Mouse (Mus musculus): ENCODE measurements at regions not wholly inside any gene's neighbourhood (a gene's known extent, or its start where the extent isn't known, plus 50 kb on each side); places are given as distances from the start of the nearest gene placed in this dataset.

GRCm38 (mm10) chr6:127207308-127207707 lies 55.3 kb upstream of the Ccnd2 start:
- no peaks in the 10 kb centered on the region for H3K36me3 ChIP-seq (ENCODE audit: control insufficient read depth, insufficient read depth, low read length, poor library complexity, severe bottlenecking)
- H3K27ac ChIP-seq (ENCODE audit: insufficient read depth, low read depth, low read length, poor library complexity, severe bottlenecking) = no peak overlapping the region
- TF ChIP-seq ZC3H11A (IDR thresholded peaks at IDR 0.05; ENCODE audit: borderline replicate concordance, low read depth, low read length) (no peak), ZNF384 (IDR thresholded peaks at IDR 0.05; ENCODE audit: low read depth, low read length) (no peak), HCFC1 (IDR thresholded peaks at IDR 0.05; ENCODE audit: borderline replicate concordance, insufficient read depth, low read length) (no peak), MAFK (IDR thresholded peaks at IDR 0.05; ENCODE audit: insufficient read depth, low read depth, low read length) (no peak)
- H3K4me1 ChIP-seq (ENCODE audit: control insufficient read depth in 2 of 2, insufficient read depth in 2 of 2, low read length in 2 of 2, poor library complexity in 1 of 2) = no peaks in the 10 kb centered on the region
- H3K9me3 ChIP-seq (ENCODE audit: control insufficient read depth, insufficient read depth, low read depth, low read length) = no peaks in the 10 kb centered on the region
- in situ Hi-C loops (cut with MboI; ENCODE audit: low sequenced_read_pairs in 2 of 2, unreplicated experiment in 2 of 2) = no loop called here
- no peak overlapping the region for H3K4me3 ChIP-seq (ENCODE audit: insufficient read depth in 1 of 2, low read depth in 1 of 2, low read length in 2 of 2, poor library complexity in 1 of 2, severe bottlenecking in 1 of 2)
- H3K9ac ChIP-seq (ENCODE audit: insufficient read depth, low read depth, low read length, poor library complexity, severe bottlenecking) = no peak overlapping the region
- DNase-seq (ENCODE audit: low read depth, low spot score) = no peak

GRCm38 (mm10) chr6:127213355-127213754 lies 61.4 kb upstream of the Ccnd2 start:
- H3K9ac ChIP-seq (ENCODE audit: insufficient read depth, low read depth, low read length, poor library complexity, severe bottlenecking) = no peak overlapping the region
- H3K9me3 ChIP-seq (ENCODE audit: control insufficient read depth, insufficient read depth, low read depth, low read length) = no peaks in the 10 kb centered on the region
- no peaks in the 10 kb centered on the region for H3K36me3 ChIP-seq (ENCODE audit: control insufficient read depth, insufficient read depth, low read length, poor library complexity, severe bottlenecking)
- no peak for DNase-seq (ENCODE audit: low read depth, low spot score)
- H3K27ac ChIP-seq (ENCODE audit: insufficient read depth, low read depth, low read length, poor library complexity, severe bottlenecking) = no peak overlapping the region
- in situ Hi-C loops (cut with MboI; ENCODE audit: low sequenced_read_pairs in 2 of 2, unreplicated experiment in 2 of 2) = no loop called here
- H3K4me1 ChIP-seq (ENCODE audit: control insufficient read depth in 2 of 2, insufficient read depth in 2 of 2, low read length in 2 of 2, poor library complexity in 1 of 2) = no peaks in the 10 kb centered on the region
- TF ChIP-seq ZNF384 (IDR thresholded peaks at IDR 0.05; ENCODE audit: low read depth, low read length) = no peak
- TF ChIP-seq HCFC1 (IDR thresholded peaks at IDR 0.05; ENCODE audit: borderline replicate concordance, insufficient read depth, low read length) = no peak
- H3K4me3 ChIP-seq (ENCODE audit: insufficient read depth in 1 of 2, low read depth in 1 of 2, low read length in 2 of 2, poor library complexity in 1 of 2, severe bottlenecking in 1 of 2) = no peak overlapping the region

- TF ChIP-seq ZNF384 (IDR thresholded peaks at IDR 0.05; ENCODE audit: low read depth, low read length) = no peak
- no peak for TF ChIP-seq MAFK (IDR thresholded peaks at IDR 0.05; ENCODE audit: insufficient read depth, low read depth, low read length)
- no peak for TF ChIP-seq CHD2 (IDR thresholded peaks at IDR 0.05; ENCODE audit: low read depth, low read length)
- TF ChIP-seq HCFC1 (IDR thresholded peaks at IDR 0.05; ENCODE audit: borderline replicate concordance, insufficient read depth, low read length) = no peak
- no peak for TF ChIP-seq ZC3H11A (IDR thresholded peaks at IDR 0.05; ENCODE audit: borderline replicate concordance, low read depth, low read length)
- Histone ChIP-seq H3K9ac (ENCODE audit: insufficient read depth, low read depth, low read length, poor library complexity, severe bottlenecking) (no peak overlapping the region), H3K27ac (ENCODE audit: insufficient read depth, low read depth, low read length, poor library complexity, severe bottlenecking) (no peak overlapping the region), H3K4me3 (ENCODE audit: insufficient read depth in 1 of 2, low read depth in 1 of 2, low read length in 2 of 2, poor library complexity in 1 of 2, severe bottlenecking in 1 of 2) (no peak overlapping the region), H3K9me3 (ENCODE audit: control insufficient read depth, insufficient read depth, low read depth, low read length) (no peaks in the 10 kb centered on the region), H3K4me1 (ENCODE audit: control insufficient read depth in 2 of 2, insufficient read depth in 2 of 2, low read length in 2 of 2, poor library complexity in 1 of 2) (no peaks in the 10 kb centered on the region), H3K36me3 (ENCODE audit: control insufficient read depth, insufficient read depth, low read length, poor library complexity, severe bottlenecking) (no peaks in the 10 kb centered on the region)
- DNase-seq (ENCODE audit: low read depth, low spot score) = no peak
- in situ Hi-C loops (cut with MboI; ENCODE audit: low sequenced_read_pairs in 2 of 2, unreplicated experiment in 2 of 2) = no loop called here
These were observed 63.9 kb upstream of the Ccnd2 start for GRCm38 (mm10) chr6:127215915-127216314.

GRCm38 (mm10) chr6:127218634-127219445 lies 66.8 kb upstream of the Ccnd2 start:
- no peak overlapping the region for H3K9ac ChIP-seq (ENCODE audit: insufficient read depth, low read depth, low read length, poor library complexity, severe bottlenecking)
- H3K9me3 ChIP-seq (ENCODE audit: control insufficient read depth, insufficient read depth, low read depth, low read length) = no peaks in the 10 kb centered on the region
- no peak overlapping the region for H3K4me3 ChIP-seq (ENCODE audit: insufficient read depth in 1 of 2, low read depth in 1 of 2, low read length in 2 of 2, poor library complexity in 1 of 2, severe bottlenecking in 1 of 2)
- no peak overlapping the region for H3K27ac ChIP-seq (ENCODE audit: insufficient read depth, low read depth, low read length, poor library complexity, severe bottlenecking)
- TF ChIP-seq CHD2 (IDR thresholded peaks at IDR 0.05; ENCODE audit: low read depth, low read length) (no peak), ZC3H11A (IDR thresholded peaks at IDR 0.05; ENCODE audit: borderline replicate concordance, low read depth, low read length) (no peak), HCFC1 (IDR thresholded peaks at IDR 0.05; ENCODE audit: borderline replicate concordance, insufficient read depth, low read length) (no peak), ZNF384 (IDR thresholded peaks at IDR 0.05; ENCODE audit: low read depth, low read length) (no peak), MAFK (IDR thresholded peaks at IDR 0.05; ENCODE audit: insufficient read depth, low read depth, low read length) (no peak)
- in situ Hi-C loops (cut with MboI; ENCODE audit: low sequenced_read_pairs in 2 of 2, unreplicated experiment in 2 of 2) = no loop called here
- no peak for DNase-seq (ENCODE audit: low read depth, low spot score)
- H3K36me3 ChIP-seq (ENCODE audit: control insufficient read depth, insufficient read depth, low read length, poor library complexity, severe bottlenecking) = no peaks in the 10 kb centered on the region
- H3K4me1 ChIP-seq (ENCODE audit: control insufficient read depth in 2 of 2, insufficient read depth in 2 of 2, low read length in 2 of 2, poor library complexity in 1 of 2) = no peaks in the 10 kb centered on the region

- in situ Hi-C loops (cut with MboI; ENCODE audit: low sequenced_read_pairs in 2 of 2, unreplicated experiment in 2 of 2) = no loop called here
These were observed 67.4 kb upstream of the Ccnd2 start for GRCm38 (mm10) chr6:127219446-127219802.

More at GRCm38 (mm10) chr6:127219446-127219802, 67.4 kb upstream of the Ccnd2 start:
- H3K36me3 ChIP-seq (ENCODE audit: control insufficient read depth, insufficient read depth, low read length, poor library complexity, severe bottlenecking) = no peaks in the 10 kb centered on the region
- H3K9ac ChIP-seq (ENCODE audit: insufficient read depth, low read depth, low read length, poor library complexity, severe bottlenecking) = no peak overlapping the region
- no peak overlapping the region for H3K4me3 ChIP-seq (ENCODE audit: insufficient read depth in 1 of 2, low read depth in 1 of 2, low read length in 2 of 2, poor library complexity in 1 of 2, severe bottlenecking in 1 of 2)
- no peaks in the 10 kb centered on the region for H3K4me1 ChIP-seq (ENCODE audit: control insufficient read depth in 2 of 2, insufficient read depth in 2 of 2, low read length in 2 of 2, poor library complexity in 1 of 2)
- H3K9me3 ChIP-seq (ENCODE audit: control insufficient read depth, insufficient read depth, low read depth, low read length) = no peaks in the 10 kb centered on the region
- TF ChIP-seq ZC3H11A (IDR thresholded peaks at IDR 0.05; ENCODE audit: borderline replicate concordance, low read depth, low read length) = no peak
- no peak for TF ChIP-seq CHD2 (IDR thresholded peaks at IDR 0.05; ENCODE audit: low read depth, low read length)
- TF ChIP-seq MAFK (IDR thresholded peaks at IDR 0.05; ENCODE audit: insufficient read depth, low read depth, low read length) = no peak
- no peak for TF ChIP-seq ZNF384 (IDR thresholded peaks at IDR 0.05; ENCODE audit: low read depth, low read length)
- no peak for TF ChIP-seq HCFC1 (IDR thresholded peaks at IDR 0.05; ENCODE audit: borderline replicate concordance, insufficient read depth, low read length)
- no peak overlapping the region for H3K27ac ChIP-seq (ENCODE audit: insufficient read depth, low read depth, low read length, poor library complexity, severe bottlenecking)
- DNase-seq (ENCODE audit: low read depth, low spot score) = no peak

Data from ES-E14 (cell line).